Mouse (Mus musculus) lung, embryonic 16.5 days (tissue): Measurements from ENCODE around the gene Thsd4. TPM values are rescaled to one million over a fixed set of nuclear protein-coding genes. Genes with fewer than 3 reads are reported as not detected.

Source experiments
- polyA plus RNA-seq: library from polyadenylated mRNA; unstranded; fragments of >200 nt; fragmentation: Nextera tagmentation; extraction: Ambion mirVana; gene quantifications from 2 replicates; pipeline ENCODE4 v1.2.1, GENCODE M21; 2015

The Thsd4 gene
- polyA plus RNA-seq, 1 experiment from 2014 or later: 6.4 TPM

Other genes with a start within 250 kb of the Thsd4 start
- 16.3 and 16.5 TPM in 2 replicates for gene Lrrc49, start 166.1 kb upstream of the Thsd4 start, polyA plus RNA-seq
- gene Larp6, start 190.9 kb upstream of the Thsd4 start, polyA plus RNA-seq: 1.2 and 1.3 TPM in 2 replicates